Mouse (Mus musculus) kidney, adult 2 months (tissue): ENCODE measurements around the gene Mapkbp1. TPM values are rescaled to one million over a fixed set of nuclear protein-coding genes. Genes with fewer than 3 reads are reported as not detected.

Experiments used
- DNase-seq: peaks from one replicate; pipeline ENCODE4 v3.0.0; 2021
- H3K27ac ChIP-seq: fragments of 200-500 bp; 2 replicates; pipeline ENCODE4 v1.5.1; 2012; ENCODE audit warnings: low read depth, low read length, control low read depth, inconsistent platforms; ENCODE audit not compliant: insufficient read depth
- H3K27me3 ChIP-seq: fragments of 200-500 bp; replicated peaks from 2 replicates; pipeline ENCODE4 v1.6.1; 2012; ENCODE audit warnings: mild to moderate bottlenecking, moderate library complexity, low read length, inconsistent platforms; ENCODE audit not compliant: control insufficient read depth, insufficient read depth
- H3K36me3 ChIP-seq: fragments of 200-500 bp; 2 replicates; pipeline ENCODE4 v1.6.1; 2012; ENCODE audit warnings: mild to moderate bottlenecking, moderate library complexity, low read length, inconsistent platforms; ENCODE audit not compliant: control insufficient read depth, insufficient read depth
- H3K4me1 ChIP-seq: fragments of 200-500 bp; 2 replicates; pipeline ENCODE4 v1.6.1; 2011; ENCODE audit warnings: low read length; ENCODE audit not compliant: control insufficient read depth, insufficient read depth
- H3K4me3 ChIP-seq: fragments of 200-500 bp; 2 replicates; pipeline ENCODE4 v1.5.1; 2011; ENCODE audit warnings: mild to moderate bottlenecking, low read depth, low read length, control low read depth; ENCODE audit not compliant: insufficient read depth
- CTCF ChIP-seq: fragments of 200-500 bp; conservative IDR thresholded peaks from 2 replicates; pipeline ENCODE4 v1.5.1; 2011; ENCODE audit warnings: low read depth, mild to moderate bottlenecking, control low read depth, low read length, moderate library complexity, mixed read lengths; ENCODE audit not compliant: insufficient read depth, insufficient read length
- POLR2A ChIP-seq: fragments of 200-500 bp; IDR thresholded peaks from one replicate; pipeline ENCODE4 v1.6.1; 2011; ENCODE audit warnings: low read depth, low read length, control low read depth
- WGBS: fragments of 180-500 bp; shearing (Covaris S2); methylation state at CpG from one replicate; pipeline ENCODE4 v1.1.7; 2018; 5-methylcytosine and 5-hydroxymethylcytosine counted together
- polyA plus RNA-seq: library from polyadenylated mRNA; depleted of rRNA; stranded (reverse); fragments of >200 nt; gene quantifications from 2 replicates; pipeline ENCODE4 v1.2.3, GENCODE M21; 2012

The Mapkbp1 gene
- polyA plus RNA-seq, 1 experiment = 9.0 TPM

- Histone ChIP-seq H3K27ac (no peak overlapping the region), H3K36me3 (no peaks in the 10 kb centered on the region), H3K4me3 (no peak overlapping the region), H3K27me3 (no peaks in the 10 kb centered on the region), H3K4me1 (no peaks in the 10 kb centered on the region)
- no peak for TF ChIP-seq CTCF
- WGBS = 86% methylated on average over 5 of the region's 5 CpGs
- DNase-seq = no peak
Measured at GRCm38 (mm10) chr2:120040991-120041390, 68.5 kb downstream of the Mapkbp1 start.

DNA sequence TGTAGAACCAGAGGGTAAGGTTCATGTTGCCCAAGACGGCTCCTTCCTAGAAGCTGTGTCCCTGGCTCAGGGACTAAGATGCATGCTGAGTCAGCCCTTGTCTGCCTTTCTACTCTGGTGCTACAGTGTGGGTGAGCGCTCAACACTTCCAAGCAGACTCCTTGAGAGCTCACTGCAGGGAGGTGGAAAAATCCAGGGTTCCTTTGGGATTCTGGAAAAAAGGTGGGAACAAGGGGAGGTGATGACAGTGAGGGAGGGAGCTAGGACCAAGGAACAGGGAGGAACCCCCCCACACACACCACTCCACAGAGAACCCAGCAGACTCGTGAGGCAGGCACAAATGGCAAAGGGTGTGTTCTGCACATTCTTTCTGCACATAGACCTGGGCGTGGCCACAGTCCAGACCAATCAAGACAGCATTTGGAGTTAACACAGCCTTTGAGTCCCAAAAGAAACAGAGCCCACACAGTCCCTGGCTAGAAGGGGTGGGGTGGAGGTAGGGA, 71.7 kb downstream of the Mapkbp1 start:
- DNase-seq = peak; percentile 43
- Histone ChIP-seq H3K27me3 (no peaks in the 10 kb centered on the region), H3K4me3 (no peak overlapping the region), H3K36me3 (no peaks in the 10 kb centered on the region), H3K27ac (no peak overlapping the region), H3K4me1 (no peaks in the 10 kb centered on the region)
- 42% methylated on average over 4 of the region's 4 CpGs for WGBS
- TF ChIP-seq POLR2A = no peak
- TF ChIP-seq CTCF = no peak

DNA sequence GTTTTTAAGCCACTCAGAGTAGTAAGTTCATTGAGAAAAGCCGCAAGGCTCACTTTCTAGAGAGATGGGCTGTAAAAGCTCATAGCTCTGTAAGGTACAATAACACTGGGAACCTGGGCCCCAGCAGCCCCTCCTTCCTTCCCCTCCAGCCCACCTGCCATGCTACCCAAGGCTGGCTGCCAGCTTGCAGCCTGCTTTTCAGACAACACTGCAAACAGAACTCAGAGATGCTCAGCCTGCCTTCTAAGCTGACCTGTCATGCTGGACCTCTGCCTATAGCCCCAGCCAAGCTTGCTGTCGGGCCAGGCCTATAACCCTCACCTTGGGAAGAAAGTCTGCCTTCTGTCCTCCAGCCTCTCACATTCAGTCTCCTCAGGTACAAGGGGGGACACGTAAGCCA, 72.2 kb downstream of the Mapkbp1 start:
- no peaks in the 10 kb centered on the region for H3K36me3 ChIP-seq
- DNase-seq = no peak
- no peak overlapping the region for H3K27ac ChIP-seq
- H3K4me3 ChIP-seq = no peak overlapping the region
- H3K4me1 ChIP-seq = no peaks in the 10 kb centered on the region
- TF ChIP-seq CTCF (no peak), POLR2A (no peak)
- 87% methylated on average over 3 of the region's 3 CpGs for WGBS
- H3K27me3 ChIP-seq = no peaks in the 10 kb centered on the region

- H3K27ac ChIP-seq = no peak overlapping the region
- DNase-seq = no peak
- no peak for TF ChIP-seq POLR2A
- no peak for TF ChIP-seq CTCF
- no peaks in the 10 kb centered on the region for H3K36me3 ChIP-seq
- no peaks in the 10 kb centered on the region for H3K4me1 ChIP-seq
- no peak overlapping the region for H3K4me3 ChIP-seq
- no peaks in the 10 kb centered on the region for H3K27me3 ChIP-seq
- 64% methylated on average over 14 of the region's 14 CpGs for WGBS
Measured at GRCm38 (mm10) chr2:120046486-120047310, 74.2 kb downstream of the Mapkbp1 start.

- Histone ChIP-seq H3K4me3 (no peak overlapping the region), H3K36me3 (no peaks in the 10 kb centered on the region), H3K27me3 (no peaks in the 10 kb centered on the region), H3K27ac (no peak overlapping the region), H3K4me1 (no peaks in the 10 kb centered on the region)
- TF ChIP-seq CTCF (no peak), POLR2A (no peak)
- DNase-seq = no peak
- WGBS = 72% methylated on average over 9 of the region's 9 CpGs
Measured at GRCm38 (mm10) chr2:120048173-120048572, 75.7 kb downstream of the Mapkbp1 start.

DNA sequence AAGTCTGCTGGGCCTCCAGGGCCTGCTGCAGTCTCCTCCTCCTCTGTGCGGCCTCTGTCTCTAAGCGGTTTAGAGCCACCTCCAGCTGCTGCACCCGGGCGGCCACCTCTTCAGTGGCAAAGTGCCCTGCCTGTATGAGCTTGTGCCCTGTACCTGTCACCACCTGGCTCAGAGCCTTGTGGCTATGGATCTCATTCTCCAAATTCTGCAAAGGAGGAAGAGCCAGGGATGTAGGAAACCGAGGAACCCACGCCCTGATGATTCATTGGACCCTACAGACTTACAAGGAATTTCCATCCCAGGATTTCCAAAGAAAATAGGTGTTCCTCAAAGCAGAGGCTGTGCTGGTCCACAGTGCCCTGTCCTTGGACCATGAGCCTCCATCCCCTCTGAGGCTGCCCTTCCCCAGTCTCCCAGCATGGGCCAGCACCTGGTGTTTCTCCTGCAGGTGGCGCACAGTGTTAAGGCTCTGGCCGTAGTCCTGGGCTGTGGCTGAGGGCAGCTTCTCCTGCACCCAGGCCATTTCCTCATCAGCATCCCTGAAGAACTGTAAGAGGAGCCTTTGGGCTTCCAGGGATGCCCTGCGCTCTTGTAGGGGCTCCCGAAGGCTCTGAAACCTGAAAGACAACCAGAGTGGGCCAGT, 77.3 kb downstream of the Mapkbp1 start:
- DNase-seq = peak; percentile 56
- no peak overlapping the region for H3K4me3 ChIP-seq
- no peaks in the 10 kb centered on the region for H3K4me1 ChIP-seq
- no peaks in the 10 kb centered on the region for H3K27me3 ChIP-seq
- TF ChIP-seq POLR2A (no peak), CTCF (peak; percentile 81)
- no peak overlapping the region for H3K27ac ChIP-seq
- 75% methylated on average over 10 of the region's 10 CpGs for WGBS
- H3K36me3 ChIP-seq = no peaks in the 10 kb centered on the region

- no peaks in the 10 kb centered on the region for H3K27me3 ChIP-seq
- H3K4me3 ChIP-seq = no peak overlapping the region
- H3K27ac ChIP-seq = no peak overlapping the region
- H3K36me3 ChIP-seq = no peaks in the 10 kb centered on the region
- WGBS = 55% methylated on average over 6 of the region's 6 CpGs
- DNase-seq = no peak
- TF ChIP-seq CTCF (no peak), POLR2A (no peak)
- no peaks in the 10 kb centered on the region for H3K4me1 ChIP-seq
Measured at GRCm38 (mm10) chr2:120051405-120051804, 78.9 kb downstream of the Mapkbp1 start.
